Comparison of ENCODE assay signal across 15 mouse cellular contexts in genomic region chr5:132298996-132299395, GRCm38 (mm10).
ATAC-seq and TF ChIP-seq lines count a peak whose summit lies in the region.
"Had no signal": no experiment of that assay in that cellular context is flagged by ENCODE, and none has a peak within 500 bp of the region (broad histone marks: within the 10 kb centered on the region; RNA-seq: fewer than 3 reads in every experiment).

No protein-coding gene starts in this region.

- 0 out of 2 replicates have a peak, but pooled peaks cover 6% of the 10 kb centered on the region for H3K27me3 ChIP-seq in forebrain, embryonic 12.5 days
- no peaks in the 10 kb centered on the region for H3K27me3 ChIP-seq in forebrain, embryonic 13.5 days
- H3K27me3 ChIP-seq in intestine, embryonic 15.5 days (replicated peaks), result no peaks in the 10 kb centered on the region
- H3K27me3 ChIP-seq in intestine, postnatal 0 days (replicated peaks; ENCODE audit: control insufficient read depth, insufficient read depth, low read length), result no peaks in the 10 kb centered on the region
- H3K27me3 ChIP-seq in intestine, embryonic 16.5 days (replicated peaks; ENCODE audit: control insufficient read depth, insufficient read depth, low read length), result no peaks in the 10 kb centered on the region
- H3K27me3 ChIP-seq: embryonic facial prominence, embryonic 13.5 days had no signal

- no peak overlapping the region for H3K4me3 ChIP-seq in forebrain, embryonic 12.5 days (replicated peaks)
- no peak overlapping the region for H3K4me3 ChIP-seq in forebrain, embryonic 13.5 days
- H3K4me3 ChIP-seq in intestine, embryonic 15.5 days (replicated peaks), result no peak overlapping the region
- H3K4me3 ChIP-seq in intestine, postnatal 0 days (ENCODE audit: low read depth, low read length), result no peak overlapping the region
- no peak overlapping the region for H3K4me3 ChIP-seq in embryonic fibroblast, embryonic 13.5 days (ENCODE audit: insufficient read depth, low read length)
- H3K4me3 ChIP-seq in intestine, embryonic 16.5 days (ENCODE audit: low read length), result no peak overlapping the region
- H3K4me3 ChIP-seq: embryonic facial prominence, embryonic 10.5 days; embryonic facial prominence, embryonic 13.5 days; hindbrain, embryonic 10.5 days had no signal

- no peak overlapping the region for H3K9ac ChIP-seq in forebrain, embryonic 12.5 days
- H3K9ac ChIP-seq in forebrain, embryonic 13.5 days, result no peak overlapping the region
- no peak overlapping the region for H3K9ac ChIP-seq in intestine, embryonic 15.5 days
- H3K9ac ChIP-seq in intestine, postnatal 0 days (ENCODE audit: low read depth, low read length), result no peak overlapping the region
- no peak overlapping the region for H3K9ac ChIP-seq in intestine, embryonic 16.5 days (ENCODE audit: low read depth, low read length)
- H3K9ac ChIP-seq: embryonic facial prominence, embryonic 13.5 days; hindbrain, embryonic 14.5 days had no signal

- no peak; the same call in 1 of the 2 replicates for ATAC-seq in forebrain, embryonic 12.5 days (ENCODE audit: low FRiP score)
- no peak for ATAC-seq in forebrain, embryonic 13.5 days
- peak; percentile 66; the same call in 1 of the 2 replicates for ATAC-seq in intestine, embryonic 15.5 days
- no peak for ATAC-seq in intestine, postnatal 0 days
- peak; percentile 81 for ATAC-seq in intestine, embryonic 16.5 days
- ATAC-seq in megakaryocyte, adult 5-6 weeks (ENCODE audit: poor library complexity, severe bottlenecking), result no peak
- ATAC-seq: CD4-positive, CD25-positive, alpha-beta regulatory T cell, adult 4 months; hindbrain, postnatal 0 days; inflammation-experienced regulatory T-cells, adult 6 months had no signal

- H3K4me1 ChIP-seq in forebrain, embryonic 12.5 days, result peaks cover 47% of the 10 kb centered on the region
- H3K4me1 ChIP-seq in forebrain, embryonic 13.5 days, result peaks cover 71% of the 10 kb centered on the region
- H3K4me1 ChIP-seq in intestine, embryonic 15.5 days (replicated peaks), result peaks cover 3% of the 10 kb centered on the region; the same call in 1 of the 2 replicates
- no peaks in the 10 kb centered on the region for H3K4me1 ChIP-seq in intestine, postnatal 0 days (replicated peaks; ENCODE audit: control insufficient read depth, insufficient read depth, low read length)
- H3K4me1 ChIP-seq in embryonic fibroblast, embryonic 13.5 days (ENCODE audit: control insufficient read depth, insufficient read depth, low read length), result peaks cover 10% of the 10 kb centered on the region
- 0 out of 2 replicates have a peak, but pooled peaks cover 2% of the 10 kb centered on the region for H3K4me1 ChIP-seq in intestine, embryonic 16.5 days (ENCODE audit: control insufficient read depth, insufficient read depth, low read length)

- no peak for TF ChIP-seq POLR2A in embryonic fibroblast, embryonic 13.5 days (IDR thresholded peaks at IDR 0.05; ENCODE audit: low read depth, low read length)

- H3K9me3 ChIP-seq in forebrain, embryonic 12.5 days, result no peaks in the 10 kb centered on the region
- H3K9me3 ChIP-seq in forebrain, embryonic 13.5 days (replicated peaks), result no peaks in the 10 kb centered on the region
- no peaks in the 10 kb centered on the region for H3K9me3 ChIP-seq in intestine, embryonic 15.5 days
- no peaks in the 10 kb centered on the region for H3K9me3 ChIP-seq in intestine, postnatal 0 days (ENCODE audit: control insufficient read depth)
- H3K9me3 ChIP-seq in intestine, embryonic 16.5 days (ENCODE audit: control insufficient read depth, low read length), result no peaks in the 10 kb centered on the region
- H3K9me3 ChIP-seq: embryonic facial prominence, embryonic 10.5 days; embryonic facial prominence, embryonic 13.5 days; hindbrain, embryonic 10.5 days had no signal

- TF ChIP-seq CTCF in intestine, postnatal 0 days (IDR thresholded peaks at IDR 0.05; ENCODE audit: low read depth), result no peak
- TF ChIP-seq CTCF in embryonic fibroblast, embryonic 13.5 days (IDR thresholded peaks at IDR 0.05; ENCODE audit: borderline replicate concordance, insufficient read depth, low read length), result no peak

- no peak overlapping the region; the same call in 1 of the 2 replicates for H3K4me2 ChIP-seq in forebrain, embryonic 12.5 days
- H3K4me2 ChIP-seq in forebrain, embryonic 13.5 days, result no peak overlapping the region
- no peak overlapping the region for H3K4me2 ChIP-seq in intestine, embryonic 15.5 days (replicated peaks)
- no peak overlapping the region for H3K4me2 ChIP-seq in intestine, postnatal 0 days (replicated peaks; ENCODE audit: low read depth)
- H3K4me2 ChIP-seq in intestine, embryonic 16.5 days (ENCODE audit: low read depth, low read length), result no peak overlapping the region
- H3K4me2 ChIP-seq: embryonic facial prominence, embryonic 13.5 days; heart, embryonic 11.5 days; hindbrain, embryonic 14.5 days had no signal

- H3K27ac ChIP-seq in forebrain, embryonic 12.5 days, result peak overlapping the region; percentile 56
- H3K27ac ChIP-seq in forebrain, embryonic 13.5 days, result no peak overlapping the region
- no peak overlapping the region for H3K27ac ChIP-seq in intestine, embryonic 15.5 days
- no peak overlapping the region for H3K27ac ChIP-seq in intestine, postnatal 0 days (ENCODE audit: low read depth, low read length)
- peak overlapping the region; percentile 12; the same call in 1 of the 2 replicates for H3K27ac ChIP-seq in embryonic fibroblast, embryonic 13.5 days (ENCODE audit: insufficient read depth, low read length)
- H3K27ac ChIP-seq in intestine, embryonic 16.5 days (ENCODE audit: low read length), result no peak overlapping the region
- H3K27ac ChIP-seq: embryonic facial prominence, embryonic 10.5 days; embryonic facial prominence, embryonic 13.5 days; hindbrain, embryonic 10.5 days; hindbrain, embryonic 14.5 days; hindbrain, postnatal 0 days had no signal

- H3K36me3 ChIP-seq in forebrain, embryonic 12.5 days (replicated peaks), result no peaks in the 10 kb centered on the region
- H3K36me3 ChIP-seq in forebrain, embryonic 13.5 days (ENCODE audit: poor library complexity, severe bottlenecking), result no peaks in the 10 kb centered on the region
- H3K36me3 ChIP-seq in intestine, embryonic 15.5 days, result no peaks in the 10 kb centered on the region
- no peaks in the 10 kb centered on the region for H3K36me3 ChIP-seq in intestine, postnatal 0 days (ENCODE audit: control insufficient read depth, insufficient read depth)
- H3K36me3 ChIP-seq in intestine, embryonic 16.5 days (ENCODE audit: control insufficient read depth, insufficient read depth, low read length), result no peaks in the 10 kb centered on the region
- H3K36me3 ChIP-seq: embryonic facial prominence, embryonic 10.5 days; embryonic facial prominence, embryonic 13.5 days; hindbrain, embryonic 10.5 days had no signal

Comparison
In these comparisons a context has a peak if more than half of its experiments do, and no peak if none do; other contexts are left out.
1. ATAC-seq: peak in intestine, embryonic 15.5 days (single experiment) and intestine, embryonic 16.5 days (single experiment); none in forebrain, embryonic 12.5 days (single experiment), forebrain, embryonic 13.5 days (single experiment), intestine, postnatal 0 days (single experiment) and megakaryocyte, adult 5-6 weeks (single experiment).
2. H3K27ac ChIP-seq: peak in forebrain, embryonic 12.5 days (single experiment) and embryonic fibroblast, embryonic 13.5 days (single experiment); none in forebrain, embryonic 13.5 days (single experiment), intestine, embryonic 15.5 days (single experiment), intestine, postnatal 0 days (single experiment) and intestine, embryonic 16.5 days (single experiment).